Mouse (Mus musculus): ENCODE results near the gene Sash1. TPM values are rescaled to one million over a fixed set of nuclear protein-coding genes. Genes with fewer than 3 reads are reported as not detected.
A peak's percentile ranks its signal among the peaks of the same experiment; 100 is the strongest.
"Not testable (repeated sequence)": the region's sequence is repeated elsewhere in the genome, so short reads cannot be mapped to it uniquely, and the experiment has no call there.

Gene Sash1
- total RNA-seq, 1 experiment from 2014 or later = 6.9 TPM

GRCm38 (mm10) chr10:8753377-8753776 is 132.5 kb downstream of the Sash1 start:
- ATAC-seq (replicated peaks in 1 of 2; ENCODE audit: insufficient read depth in 1 of 2, low FRiP score in 2 of 2, low TSS enrichment in 1 of 2, low read depth in 1 of 2, poor library complexity in 2 of 2, severe bottlenecking in 2 of 2) = no peak

GRCm38 (mm10) chr10:8752436-8752835 is 133.4 kb downstream of the Sash1 start:
- ATAC-seq (replicated peaks in 1 of 2; ENCODE audit: insufficient read depth in 1 of 2, low FRiP score in 2 of 2, low TSS enrichment in 1 of 2, low read depth in 1 of 2, poor library complexity in 2 of 2, severe bottlenecking in 2 of 2) = no peak

- no peak for ATAC-seq (replicated peaks in 1 of 2; ENCODE audit: insufficient read depth in 1 of 2, low FRiP score in 2 of 2, low TSS enrichment in 1 of 2, low read depth in 1 of 2, poor library complexity in 2 of 2, severe bottlenecking in 2 of 2)
Measured at GRCm38 (mm10) chr10:8749537-8749936, 136.3 kb downstream of the Sash1 start.

- no peak for ATAC-seq (replicated peaks in 1 of 2; ENCODE audit: insufficient read depth in 1 of 2, low FRiP score in 2 of 2, low TSS enrichment in 1 of 2, low read depth in 1 of 2, poor library complexity in 2 of 2, severe bottlenecking in 2 of 2)
Measured at GRCm38 (mm10) chr10:8747450-8748212, 138.2 kb downstream of the Sash1 start.

GRCm38 (mm10) chr10:8746082-8746696 is 139.7 kb downstream of the Sash1 start:
- no peak for ATAC-seq (replicated peaks in 1 of 2; ENCODE audit: insufficient read depth in 1 of 2, low FRiP score in 2 of 2, low TSS enrichment in 1 of 2, low read depth in 1 of 2, poor library complexity in 2 of 2, severe bottlenecking in 2 of 2)

GRCm38 (mm10) chr10:8742872-8743271 is 143.0 kb downstream of the Sash1 start:
- peak; percentile 66 to 72; a peak in 2 of 4 replicates for ATAC-seq (replicated peaks in 1 of 2; ENCODE audit: insufficient read depth in 1 of 2, low FRiP score in 2 of 2, low TSS enrichment in 1 of 2, low read depth in 1 of 2, poor library complexity in 2 of 2, severe bottlenecking in 2 of 2)

- no peak for ATAC-seq (replicated peaks in 1 of 2; ENCODE audit: insufficient read depth in 1 of 2, low FRiP score in 2 of 2, low TSS enrichment in 1 of 2, low read depth in 1 of 2, poor library complexity in 2 of 2, severe bottlenecking in 2 of 2)
Measured at GRCm38 (mm10) chr10:8741505-8741904, 144.4 kb downstream of the Sash1 start.

GRCm38 (mm10) chr10:8740797-8741196 is 145.1 kb downstream of the Sash1 start:
- ATAC-seq (replicated peaks in 1 of 2; ENCODE audit: insufficient read depth in 1 of 2, low FRiP score in 2 of 2, low TSS enrichment in 1 of 2, low read depth in 1 of 2, poor library complexity in 2 of 2, severe bottlenecking in 2 of 2) = no peak

GRCm38 (mm10) chr10:8729387-8730337 is 156.2 kb downstream of the Sash1 start:
- no peak for ATAC-seq (replicated peaks in 1 of 2; ENCODE audit: insufficient read depth in 1 of 2, low FRiP score in 2 of 2, low TSS enrichment in 1 of 2, low read depth in 1 of 2, poor library complexity in 2 of 2, severe bottlenecking in 2 of 2)

- ATAC-seq (replicated peaks in 1 of 2; ENCODE audit: insufficient read depth in 1 of 2, low FRiP score in 2 of 2, low TSS enrichment in 1 of 2, low read depth in 1 of 2, poor library complexity in 2 of 2, severe bottlenecking in 2 of 2) = no peak
Measured at GRCm38 (mm10) chr10:8719345-8719744, 166.5 kb downstream of the Sash1 start.

- ATAC-seq (replicated peaks in 1 of 2; ENCODE audit: insufficient read depth in 1 of 2, low FRiP score in 2 of 2, low TSS enrichment in 1 of 2, low read depth in 1 of 2, poor library complexity in 2 of 2, severe bottlenecking in 2 of 2) = no peak
Measured at GRCm38 (mm10) chr10:8718831-8719230, 167.0 kb downstream of the Sash1 start.

- ATAC-seq (replicated peaks in 1 of 2; ENCODE audit: insufficient read depth in 1 of 2, low FRiP score in 2 of 2, low TSS enrichment in 1 of 2, low read depth in 1 of 2, poor library complexity in 2 of 2, severe bottlenecking in 2 of 2) = no peak
Measured at GRCm38 (mm10) chr10:8717171-8717570, 168.7 kb downstream of the Sash1 start.

- ATAC-seq (replicated peaks in 1 of 2; ENCODE audit: insufficient read depth in 1 of 2, low FRiP score in 2 of 2, low TSS enrichment in 1 of 2, low read depth in 1 of 2, poor library complexity in 2 of 2, severe bottlenecking in 2 of 2) = peak; percentile 86 to 88
Measured at GRCm38 (mm10) chr10:8715679-8716284, 170.1 kb downstream of the Sash1 start.

GRCm38 (mm10) chr10:8696636-8697035 is 189.2 kb downstream of the Sash1 start:
- ATAC-seq (replicated peaks in 1 of 2; ENCODE audit: insufficient read depth in 1 of 2, low FRiP score in 2 of 2, low TSS enrichment in 1 of 2, low read depth in 1 of 2, poor library complexity in 2 of 2, severe bottlenecking in 2 of 2) = not testable (repeated sequence)

- ATAC-seq (replicated peaks in 1 of 2; ENCODE audit: insufficient read depth in 1 of 2, low FRiP score in 2 of 2, low TSS enrichment in 1 of 2, low read depth in 1 of 2, poor library complexity in 2 of 2, severe bottlenecking in 2 of 2) = no peak
Measured at GRCm38 (mm10) chr10:8693996-8694500, 191.8 kb downstream of the Sash1 start.

- ATAC-seq (replicated peaks in 1 of 2; ENCODE audit: insufficient read depth in 1 of 2, low FRiP score in 2 of 2, low TSS enrichment in 1 of 2, low read depth in 1 of 2, poor library complexity in 2 of 2, severe bottlenecking in 2 of 2) = no peak
Measured at GRCm38 (mm10) chr10:8693561-8693960, 192.3 kb downstream of the Sash1 start.

- no peak for ATAC-seq (replicated peaks in 1 of 2; ENCODE audit: insufficient read depth in 1 of 2, low FRiP score in 2 of 2, low TSS enrichment in 1 of 2, low read depth in 1 of 2, poor library complexity in 2 of 2, severe bottlenecking in 2 of 2)
Measured at GRCm38 (mm10) chr10:8692531-8692930, 193.3 kb downstream of the Sash1 start.
